8 mouse cellular contexts compared by ENCODE assay signal in genomic region chr5:65956144-65957008, GRCm38 (mm10). TPM values are rescaled to one million over a fixed set of nuclear protein-coding genes. Genes with fewer than 3 reads are reported as not detected.
DNase-seq lines count a peak whose midpoint lies in the region; ATAC-seq and TF ChIP-seq lines count a peak whose summit lies in the region.

No protein-coding gene starts in this region.

- no peak for TF ChIP-seq CTCF in spleen, adult 2 months (IDR thresholded peaks at IDR 0.05; ENCODE audit: extremely low read depth, insufficient read depth, insufficient read length, insufficient replicate concordance)

- peak; percentile 22 for DNase-seq in embryo, embryonic 10 days (ENCODE audit: low spot score)
- no peak for DNase-seq in embryo, embryonic 11 days
- DNase-seq in spleen, adult 2 months (ENCODE audit: low read depth in 1 of 2, low spot score in 2 of 2) = no peak
- no peak for DNase-seq in spleen, postnatal 14 days (ENCODE audit: low spot score in 2 of 2)
- DNase-seq in liver, embryonic 13.5 days = no peak
- no peak for DNase-seq in retina, embryonic 14.5 days (ENCODE audit: low spot score)

- no peaks in the 10 kb centered on the region for H3K36me3 ChIP-seq in spleen, adult 2 months (ENCODE audit: control insufficient read depth, insufficient read depth, low read length)
- no peaks in the 10 kb centered on the region for H3K36me3 ChIP-seq in liver, embryonic 13.5 days
- H3K36me3 ChIP-seq in stomach, embryonic 15.5 days = no peaks in the 10 kb centered on the region

- H3K9me3 ChIP-seq in liver, embryonic 13.5 days (replicated peaks) = no peaks in the 10 kb centered on the region
- H3K9me3 ChIP-seq in stomach, embryonic 15.5 days = no peaks in the 10 kb centered on the region

- H3K4me2 ChIP-seq in liver, embryonic 13.5 days = peak overlapping the region; percentile 60
- H3K4me2 ChIP-seq in stomach, embryonic 15.5 days = peak overlapping the region; percentile 49

- H3K27me3 ChIP-seq in spleen, adult 2 months (ENCODE audit: control insufficient read depth, insufficient read depth, low read length) = no peaks in the 10 kb centered on the region
- H3K27me3 ChIP-seq in liver, embryonic 13.5 days = no peaks in the 10 kb centered on the region
- no peaks in the 10 kb centered on the region for H3K27me3 ChIP-seq in stomach, embryonic 15.5 days (replicated peaks)

- H3K9ac ChIP-seq in liver, embryonic 13.5 days = 0 out of 2 replicates have a peak overlapping the region, but pooled peaks have one; percentile 32
- H3K9ac ChIP-seq in stomach, embryonic 15.5 days = no peak overlapping the region

- H3K4me3 ChIP-seq in spleen, adult 2 months (ENCODE audit: extremely low read depth, insufficient read depth, insufficient read length) = peak overlapping the region; percentile 52
- H3K4me3 ChIP-seq in liver, embryonic 13.5 days (replicated peaks) = peak overlapping the region; percentile 45
- peak overlapping the region; percentile 34 for H3K4me3 ChIP-seq in stomach, embryonic 15.5 days (replicated peaks)

- no peak for TF ChIP-seq POLR2A in spleen, adult 2 months (IDR thresholded peaks at IDR 0.05; ENCODE audit: low read depth, low read length)

- no peak for ATAC-seq in liver, embryonic 13.5 days (ENCODE audit: low read depth)
- ATAC-seq in stomach, embryonic 15.5 days (ENCODE audit: insufficient read depth, low FRiP score, low read depth) = no peak
- no peak for ATAC-seq in CD4-positive, CD25-positive, alpha-beta regulatory T cell, adult 4 months

- WGBS in spleen, adult 2 months = 62% methylated on average over 9 of the region's 9 CpGs
- 62% methylated on average over 9 of the region's 9 CpGs for WGBS in liver, embryonic 13.5 days (ENCODE audit: insufficient replicate concordance)
- WGBS in stomach, embryonic 15.5 days = 77% methylated on average over 9 of the region's 9 CpGs

- peaks cover 8% of the 10 kb centered on the region; the same call in 1 of the 2 replicates for H3K4me1 ChIP-seq in spleen, adult 2 months (ENCODE audit: control insufficient read depth, insufficient read depth, insufficient read length)
- H3K4me1 ChIP-seq in liver, embryonic 13.5 days (replicated peaks) = peaks cover 17% of the 10 kb centered on the region; the same call in 1 of the 2 replicates
- H3K4me1 ChIP-seq in stomach, embryonic 15.5 days = no peaks in the 10 kb centered on the region

- peak overlapping the region; percentile 92 for H3K27ac ChIP-seq in spleen, adult 2 months (ENCODE audit: insufficient read depth, low read length)
- H3K27ac ChIP-seq in liver, embryonic 13.5 days = no peak overlapping the region
- no peak overlapping the region for H3K27ac ChIP-seq in stomach, embryonic 15.5 days

RNA-seq across cellular contexts. Expression of gene Chrna9, which starts 21.7 kb away (rescaled TPM):
- polyA plus RNA-seq in spleen, adult 2 months (2012; rRNA removed) = 0.54 TPM in 1 of 2 replicates, not detected in the other
- not detected in 2 replicates for polyA plus RNA-seq in liver, embryonic 13.5 days (2015; fragmentation: Nextera tagmentation; extraction: Ambion mirVana)
- polyA plus RNA-seq in stomach, embryonic 15.5 days (2015; fragmentation: Nextera tagmentation; extraction: Ambion mirVana) = not detected in 2 replicates
- polyA plus RNA-seq in CD4-positive, CD25-positive, alpha-beta regulatory T cell, adult 4 months (2017; shearing (Covaris generic)) = 1 to 10 TPM; 2.0 to 2.1 TPM

RNA-seq across cellular contexts. Expression of gene 9130230L23Rik, which starts 47.7 kb away (rescaled TPM):
- polyA plus RNA-seq in spleen, adult 2 months (2012; rRNA removed) = 0.13 and 0.33 TPM in 2 replicates
- not detected in 2 replicates for polyA plus RNA-seq in liver, embryonic 13.5 days (2015; fragmentation: Nextera tagmentation; extraction: Ambion mirVana)
- 2.2 and 3.2 TPM in 2 replicates for polyA plus RNA-seq in stomach, embryonic 15.5 days (2015; fragmentation: Nextera tagmentation; extraction: Ambion mirVana)
- polyA plus RNA-seq in CD4-positive, CD25-positive, alpha-beta regulatory T cell, adult 4 months (2017; shearing (Covaris generic)) = not detected
